Mouse (Mus musculus) liver, adult 2 months (tissue): Measurements from ENCODE around the gene Lrrn4cl. TPM values are rescaled to one million over a fixed set of nuclear protein-coding genes. Genes with fewer than 3 reads are reported as not detected.
"Not testable (repeated sequence)": the region's sequence is repeated elsewhere in the genome, so short reads cannot be mapped to it uniquely, and the experiment has no call there.

Source experiments
- DNase-seq: peaks from one replicate; pipeline ENCODE4 v3.0.0-alpha.2; 2011; ENCODE audit warnings: low read depth, low spot score; ENCODE audit errors: extremely low read depth
- H3K27ac ChIP-seq: fragments of 200-500 bp; replicated peaks from 2 replicates; pipeline ENCODE4 v1.5.1; 2012; ENCODE audit warnings: low read depth, mild to moderate bottlenecking, control low read depth, inconsistent platforms, low read length; ENCODE audit not compliant: insufficient read depth
- H3K27me3 ChIP-seq: fragments of 200-500 bp; 2 replicates; pipeline ENCODE4 v1.6.1; 2012; ENCODE audit warnings: mild to moderate bottlenecking, moderate library complexity, low read length, inconsistent platforms; ENCODE audit not compliant: control insufficient read depth, insufficient read depth
- H3K36me3 ChIP-seq: fragments of 200-500 bp; 2 replicates; pipeline ENCODE4 v1.6.1; 2012; ENCODE audit warnings: low read length, inconsistent platforms; ENCODE audit not compliant: control insufficient read depth, insufficient read depth
- H3K4me1 ChIP-seq: fragments of 200-500 bp; 2 replicates; pipeline ENCODE4 v1.6.1; 2011; ENCODE audit warnings: low read length; ENCODE audit not compliant: control insufficient read depth, insufficient read depth
- H3K4me3 ChIP-seq: fragments of 200-500 bp; 2 replicates; pipeline ENCODE4 v1.5.1; 2011; ENCODE audit warnings: low read depth, mild to moderate bottlenecking, control low read depth, low read length, moderate library complexity; ENCODE audit not compliant: insufficient read depth
- H3K79me2 ChIP-seq: fragments of 200-500 bp; 2 replicates; pipeline ENCODE4 v1.6.1; 2012; ENCODE audit warnings: inconsistent platforms, mild to moderate bottlenecking, low read length, moderate library complexity; ENCODE audit not compliant: control insufficient read depth, insufficient read depth
- H3K9ac ChIP-seq: fragments of 200-500 bp; 2 replicates; pipeline ENCODE4 v1.6.1; 2012; ENCODE audit warnings: low read depth, mild to moderate bottlenecking, control low read depth, inconsistent platforms, low read length
- CTCF ChIP-seq: fragments of 200-500 bp; IDR thresholded peaks from 2 replicates; pipeline ENCODE4 v1.5.1; 2011; ENCODE audit warnings: low read depth, low read length, control low read depth
- POLR2A ChIP-seq: fragments of 200-500 bp; IDR thresholded peaks from 2 replicates; pipeline ENCODE4 v1.6.1; 2011; ENCODE audit warnings: low read length, control low read depth; ENCODE audit not compliant: insufficient read depth; ENCODE audit errors: extremely low read depth
- WGBS: fragments of 180-500 bp; shearing (Covaris S2); methylation state at CpG from one replicate; pipeline ENCODE4 v1.1.7; 2018; 5-methylcytosine and 5-hydroxymethylcytosine counted together
- polyA plus RNA-seq: library from polyadenylated mRNA; depleted of rRNA; stranded (reverse); fragments of >200 nt; gene quantifications from 2 replicates; pipeline ENCODE4 v1.2.3, GENCODE M21; 2012
- total RNA-seq: library from RNA; depleted of rRNA; stranded (reverse); fragments of >200 nt; gene quantifications from 2 replicates; pipeline ENCODE4 v1.2.3, GENCODE M21; 2014

The Lrrn4cl gene
- total and polyA plus RNA-seq, 2 experiments, result 0.07 to 0.09 TPM

DNA sequence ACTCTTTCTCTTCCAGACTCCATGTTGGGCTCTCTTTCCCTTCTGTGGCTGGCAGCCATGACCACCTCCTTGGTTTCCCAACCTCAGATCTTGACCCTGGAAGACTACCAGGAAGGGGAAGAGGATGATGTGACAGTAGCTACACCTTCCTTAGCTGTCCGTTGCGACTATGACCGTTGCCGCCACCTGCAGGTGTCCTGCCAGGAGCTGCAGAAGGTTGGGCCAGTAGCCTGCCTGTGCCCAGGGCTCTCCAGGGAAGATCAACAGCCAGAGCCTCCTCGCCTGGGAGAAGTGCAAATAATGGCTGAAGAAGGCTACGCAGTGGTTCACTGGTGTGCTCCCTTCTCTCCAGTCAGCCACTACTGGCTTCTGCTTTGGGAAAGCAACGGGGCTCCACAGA, 1.1 kb downstream of the Lrrn4cl start:
- TF ChIP-seq CTCF, result peak; percentile 51
- no peak for TF ChIP-seq POLR2A
- no peaks in the 10 kb centered on the region for H3K79me2 ChIP-seq
- no peak overlapping the region for H3K9ac ChIP-seq
- peaks cover 7% of the 10 kb centered on the region; the same call in 1 of the 2 replicates for H3K36me3 ChIP-seq
- 17% methylated on average over 7 of the region's 7 CpGs for WGBS
- DNase-seq, result no peak
- H3K4me1 ChIP-seq, result no peaks in the 10 kb centered on the region
- no peaks in the 10 kb centered on the region for H3K27me3 ChIP-seq
- H3K27ac ChIP-seq, result no peak overlapping the region
- H3K4me3 ChIP-seq, result no peak overlapping the region

DNA sequence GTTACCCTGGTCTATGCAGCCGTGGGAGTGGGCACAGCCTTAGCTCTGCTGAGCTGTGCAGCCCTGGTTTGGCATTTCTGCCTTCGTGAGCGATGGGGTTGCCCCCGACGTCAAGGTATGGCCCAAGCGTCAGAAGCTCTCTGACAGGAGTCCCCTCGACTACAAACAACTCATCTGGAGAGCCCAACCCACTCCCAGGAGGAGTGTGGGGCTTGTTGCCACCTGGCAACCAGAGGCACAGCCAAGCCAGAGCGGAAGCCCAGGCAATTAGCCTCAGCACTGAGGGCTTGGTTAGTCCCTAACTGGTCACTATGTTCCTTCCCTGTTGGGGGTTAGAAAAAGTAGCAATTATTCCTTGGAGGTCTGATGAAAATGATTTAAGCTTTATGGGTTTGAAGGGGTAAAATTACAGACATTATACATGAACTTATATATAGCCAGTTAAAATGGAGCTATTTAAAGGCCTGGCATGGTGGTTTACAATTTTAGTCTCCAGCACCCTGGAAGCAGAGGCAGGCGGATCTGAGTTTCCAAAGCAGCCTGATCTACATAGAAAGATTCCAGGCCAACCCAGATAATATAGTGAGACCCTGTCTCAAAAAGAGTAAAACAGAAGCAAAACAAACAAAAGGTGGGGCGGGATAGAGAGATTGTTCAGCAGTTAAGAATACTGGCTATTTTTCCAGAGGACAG, 1.8 kb downstream of the Lrrn4cl start:
- Histone ChIP-seq H3K27me3 (no peaks in the 10 kb centered on the region), H3K79me2 (no peaks in the 10 kb centered on the region), H3K36me3 (peaks cover 3% of the 10 kb centered on the region; the same call in 1 of the 2 replicates), H3K9ac (no peak overlapping the region), H3K27ac (no peak overlapping the region), H3K4me1 (no peaks in the 10 kb centered on the region), H3K4me3 (no peak overlapping the region)
- no peak for DNase-seq
- no peak for TF ChIP-seq CTCF
- whole genome bisulfite sequencing, result 69% methylated on average over 10 of the region's 10 CpGs

DNA sequence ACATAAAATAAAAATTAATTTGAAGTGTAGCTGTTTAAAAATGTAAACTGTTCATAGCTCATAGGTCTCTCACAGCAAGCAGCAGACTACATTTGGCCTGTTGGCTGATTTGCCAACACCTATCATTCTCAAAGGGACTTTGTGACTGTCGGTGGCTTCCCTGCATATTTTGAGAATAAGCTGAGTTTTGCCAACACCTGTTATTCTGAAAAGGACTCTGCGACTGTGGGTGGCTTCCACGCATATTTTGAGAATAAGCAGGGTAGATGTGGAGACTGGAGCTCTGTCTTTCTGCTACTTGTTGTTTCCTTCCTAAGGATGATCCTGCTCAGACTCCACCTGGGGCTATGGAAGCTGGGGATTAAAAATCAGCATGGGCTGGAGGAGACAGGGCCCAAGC, 2.5 kb downstream of the Lrrn4cl start:
- 85% methylated on average over 3 of the region's 3 CpGs for WGBS
- Histone ChIP-seq H3K79me2 (no peaks in the 10 kb centered on the region), H3K27me3 (no peaks in the 10 kb centered on the region), H3K36me3 (peaks cover 3% of the 10 kb centered on the region; the same call in 1 of the 2 replicates), H3K27ac (no peak overlapping the region), H3K4me3 (no peak overlapping the region), H3K4me1 (no peaks in the 10 kb centered on the region), H3K9ac (no peak overlapping the region)
- DNase-seq, result no peak
- no peak for TF ChIP-seq POLR2A
- TF ChIP-seq CTCF, result no peak

DNA sequence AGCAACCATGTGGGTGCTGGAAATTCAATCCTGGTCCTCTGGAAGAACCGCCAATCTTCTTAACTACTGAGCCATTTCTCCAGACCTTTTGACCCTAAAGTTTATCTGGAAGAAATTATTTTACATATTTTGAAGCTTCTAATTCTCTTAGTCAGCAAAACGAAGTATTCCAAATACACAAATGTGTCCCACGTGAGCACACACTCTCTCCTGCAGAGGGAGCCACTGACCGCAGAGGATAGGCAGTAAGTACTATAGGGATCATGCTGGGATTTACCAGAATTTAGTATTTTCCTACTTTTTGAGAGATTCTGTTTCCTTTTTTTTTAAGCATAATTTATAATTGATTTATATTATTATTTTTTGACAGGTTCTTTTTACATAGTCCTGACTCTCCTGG, 7.1 kb downstream of the Lrrn4cl start:
- Histone ChIP-seq H3K79me2 (no peaks in the 10 kb centered on the region), H3K4me3 (no peak overlapping the region), H3K36me3 (no peaks in the 10 kb centered on the region), H3K27ac (no peak overlapping the region), H3K9ac (no peak overlapping the region), H3K4me1 (no peaks in the 10 kb centered on the region), H3K27me3 (no peaks in the 10 kb centered on the region)
- DNase-seq, result peak; percentile 73
- 26% methylated on average over 4 of the region's 4 CpGs for WGBS
- TF ChIP-seq POLR2A, result no peak
- peak; percentile 81 for TF ChIP-seq CTCF

DNA sequence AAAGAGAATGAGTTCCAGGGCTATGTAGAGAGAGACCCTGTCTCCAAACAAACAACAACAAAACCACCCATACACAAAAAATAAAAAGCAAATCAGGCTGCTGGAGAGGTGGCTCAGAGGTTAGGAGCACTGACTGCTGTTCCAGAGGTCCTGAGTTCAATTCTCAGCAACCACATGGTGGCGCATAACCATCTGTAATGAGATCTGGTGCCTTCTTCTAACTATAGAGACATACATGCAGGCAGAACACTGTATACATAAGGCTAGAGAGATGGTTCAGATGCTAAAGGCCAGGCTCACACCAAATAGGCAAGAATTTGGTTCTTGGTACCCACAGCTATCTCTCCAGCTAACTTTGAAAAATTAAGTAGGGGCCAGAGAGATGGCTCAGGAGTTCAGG, 8.4 kb downstream of the Lrrn4cl start:
- H3K9ac ChIP-seq, result no peak overlapping the region
- DNase-seq, result no peak
- 16% methylated on average over 1 of the region's 1 CpGs for WGBS

DNA sequence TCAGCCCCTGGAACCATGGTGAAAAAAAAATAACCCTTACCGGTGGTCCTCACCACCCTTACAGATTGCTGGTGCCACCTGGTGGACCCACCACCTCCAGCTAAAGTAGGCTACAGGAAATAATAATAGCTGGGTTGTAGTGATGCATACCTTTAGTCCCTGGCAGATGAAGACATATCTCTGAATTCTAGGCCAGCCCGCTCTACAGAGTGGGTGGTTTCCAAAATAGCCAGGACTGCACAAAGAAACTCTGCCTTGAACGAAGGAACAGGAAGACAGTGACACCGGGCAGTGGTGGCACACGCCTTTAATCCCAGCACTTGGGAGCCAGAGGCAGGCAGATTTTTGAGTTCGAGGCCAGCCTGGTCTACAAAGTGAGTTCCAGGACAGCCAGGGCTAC, 13.7 kb downstream of the Lrrn4cl start:
- WGBS, result 84% methylated on average over 6 of the region's 6 CpGs
- no peaks in the 10 kb centered on the region for H3K36me3 ChIP-seq
- no peaks in the 10 kb centered on the region for H3K79me2 ChIP-seq

More for the DNA sequence above, 8.4 kb downstream of the Lrrn4cl start:
- TF ChIP-seq CTCF, result peak; percentile 41; the same call in 1 of the 2 replicates
- TF ChIP-seq POLR2A, result no peak
- H3K4me1 ChIP-seq, result no peaks in the 10 kb centered on the region
- H3K27me3 ChIP-seq, result no peaks in the 10 kb centered on the region
- no peaks in the 10 kb centered on the region for H3K79me2 ChIP-seq
- no peak overlapping the region for H3K4me3 ChIP-seq
- H3K27ac ChIP-seq, result no peak overlapping the region
- H3K36me3 ChIP-seq, result no peaks in the 10 kb centered on the region

DNA sequence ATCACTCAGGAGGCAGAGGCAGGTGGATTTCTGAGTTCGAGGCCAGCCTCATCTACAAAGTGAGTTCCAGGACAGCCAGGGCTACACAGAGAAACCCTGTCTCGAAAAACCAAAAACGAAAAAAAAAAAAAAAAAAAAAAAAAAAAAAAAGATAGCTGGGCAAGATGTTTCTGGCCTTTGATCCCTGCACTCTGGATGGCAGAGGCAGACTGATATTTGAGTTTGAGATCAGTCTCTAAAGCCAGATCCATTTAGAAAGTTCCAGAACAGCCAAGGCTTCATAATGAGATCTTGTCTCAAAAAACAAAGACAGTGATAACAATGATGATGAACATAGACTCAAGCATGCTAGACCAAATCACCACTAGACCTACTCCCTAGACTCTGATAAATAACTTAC, 19.8 kb downstream of the Lrrn4cl start:
- peak; percentile 82 for DNase-seq
- H3K79me2 ChIP-seq, H3K27me3 ChIP-seq, H3K4me3 ChIP-seq, H3K9ac ChIP-seq: not testable (repeated sequence)
- 24% methylated on average over 3 of the region's 3 CpGs for WGBS
- Histone ChIP-seq H3K4me1 (peaks cover 13% of the 10 kb centered on the region; the same call in 1 of the 2 replicates), H3K27ac (peak overlapping the region; percentile 63), H3K36me3 (peaks cover 13% of the 10 kb centered on the region)

More for the DNA sequence above, 13.7 kb downstream of the Lrrn4cl start:
- Histone ChIP-seq H3K4me1 (peaks cover 2% of the 10 kb centered on the region; the same call in 1 of the 2 replicates), H3K9ac (no peak overlapping the region), H3K27ac (no peak overlapping the region), H3K27me3 (no peaks in the 10 kb centered on the region), H3K4me3 (no peak overlapping the region)
- DNase-seq, result no peak
- TF ChIP-seq CTCF (no peak), POLR2A (no peak)
